8 mouse cellular contexts compared by ENCODE assay signal in the genomic region with DNA sequence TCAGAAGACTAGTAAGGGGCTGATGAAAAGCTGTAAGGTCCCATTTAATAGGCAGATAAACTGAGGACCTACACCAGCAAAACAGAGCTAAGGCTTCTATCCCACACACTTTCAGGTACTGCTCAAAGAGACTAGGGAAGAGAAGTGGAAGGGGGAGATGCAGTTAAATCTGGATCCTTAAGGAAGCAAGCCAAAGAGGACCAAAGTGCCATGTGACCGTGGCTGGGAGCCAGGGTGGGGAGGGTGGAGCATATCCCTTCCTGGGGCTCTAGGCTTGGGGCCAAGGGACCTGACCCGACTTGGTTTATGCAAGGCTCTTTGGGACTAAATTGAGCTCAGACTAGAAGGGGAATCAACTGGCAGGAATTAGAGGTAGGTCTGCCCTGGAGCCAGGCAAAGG. TPM values are rescaled to one million over a fixed set of nuclear protein-coding genes. Genes with fewer than 3 reads are reported as not detected.
DNase-seq lines count a peak whose midpoint lies in the region; ATAC-seq lines count a peak whose summit lies in the region.

No protein-coding gene starts in this region.

- peak overlapping the region; percentile 79 for H3K4me2 ChIP-seq in hindbrain, embryonic 15.5 days
- H3K4me2 ChIP-seq in liver, embryonic 12.5 days: peak overlapping the region; percentile 74

- 47% methylated on average over 2 of the region's 2 CpGs for WGBS in hindbrain, embryonic 15.5 days
- WGBS in liver, embryonic 12.5 days (ENCODE audit: insufficient replicate concordance): 38% methylated on average over 2 of the region's 2 CpGs

- ATAC-seq in hindbrain, embryonic 15.5 days (ENCODE audit: low FRiP score, low read depth): no peak
- ATAC-seq in liver, embryonic 12.5 days: no peak

- H3K9ac ChIP-seq in hindbrain, embryonic 15.5 days: no peak overlapping the region; the same call in 1 of the 2 replicates
- H3K9ac ChIP-seq in liver, embryonic 12.5 days: peak overlapping the region; percentile 68; the same call in 1 of the 2 replicates

- H3K27me3 ChIP-seq in hindbrain, embryonic 15.5 days: no peaks in the 10 kb centered on the region
- no peaks in the 10 kb centered on the region for H3K27me3 ChIP-seq in liver, embryonic 12.5 days (replicated peaks)

- H3K4me1 ChIP-seq in brown adipose tissue, adult 24 weeks (ENCODE audit: control insufficient read depth, insufficient read depth, insufficient read length, low read length): peaks cover 12% of the 10 kb centered on the region
- H3K4me1 ChIP-seq in hindbrain, embryonic 15.5 days (replicated peaks): peaks cover 31% of the 10 kb centered on the region
- H3K4me1 ChIP-seq in liver, embryonic 12.5 days: peaks cover 48% of the 10 kb centered on the region

- H3K27ac ChIP-seq in brown adipose tissue, adult 24 weeks (replicated peaks; ENCODE audit: low read depth, low read length): peak overlapping the region; percentile 81
- H3K27ac ChIP-seq in hindbrain, embryonic 15.5 days (replicated peaks): 0 out of 2 replicates have a peak overlapping the region, but pooled peaks have one; percentile 50
- no peak overlapping the region; the same call in 1 of the 2 replicates for H3K27ac ChIP-seq in liver, embryonic 12.5 days

- H3K4me3 ChIP-seq in brown adipose tissue, adult 24 weeks (ENCODE audit: insufficient read depth, low read depth, low read length): peak overlapping the region; percentile 77; the same call in 1 of the 2 replicates
- H3K4me3 ChIP-seq in hindbrain, embryonic 15.5 days: peak overlapping the region; percentile 63
- H3K4me3 ChIP-seq in liver, embryonic 12.5 days: no peak overlapping the region

- no peaks in the 10 kb centered on the region for H3K36me3 ChIP-seq in hindbrain, embryonic 15.5 days
- H3K36me3 ChIP-seq in liver, embryonic 12.5 days: peaks cover 12% of the 10 kb centered on the region

- DNase-seq in NIH3T3 (ENCODE audit: low read depth): peak; percentile 77
- peak; percentile 75 to 87 for DNase-seq in gastrocnemius, adult 8-10 months (ENCODE audit: low spot score in 2 of 2)
- peak; percentile 48 for DNase-seq in ovary, adult 18-20 months (ENCODE audit: low spot score)
- no peak for DNase-seq in embryo, embryonic 9.5 days (ENCODE audit: extremely low spot score)
- DNase-seq in embryo, embryonic 10 days (ENCODE audit: low spot score): no peak

- H3K9me3 ChIP-seq in hindbrain, embryonic 15.5 days: no peaks in the 10 kb centered on the region
- no peaks in the 10 kb centered on the region for H3K9me3 ChIP-seq in liver, embryonic 12.5 days (replicated peaks)

RNA-seq across cellular contexts. Expression of a gene that starts 0.5 kb away (rescaled TPM):
- 33.2 and 39.0 TPM in 2 replicates for polyA plus RNA-seq in brown adipose tissue, adult 24 weeks (2012; ENCODE audit: insufficient read depth, insufficient read length, missing spikeins)
- total RNA-seq in gastrocnemius, adult 8-10 months (2022): 10 to 100 TPM; 37.4 to 43.2 (median 40.5) TPM
- 112 and 117 TPM in 2 replicates for polyA plus RNA-seq in hindbrain, embryonic 15.5 days (2015; fragmentation: Nextera tagmentation; extraction: Ambion mirVana)
- polyA plus RNA-seq in liver, embryonic 12.5 days (2016; fragmentation: Nextera tagmentation; extraction: Ambion mirVana): 31.5 TPM in 2 replicates

RNA-seq across cellular contexts. Expression of a gene that starts 17.5 kb away (rescaled TPM):
- 18.0 and 18.7 TPM in 2 replicates for polyA plus RNA-seq in brown adipose tissue, adult 24 weeks (2012; ENCODE audit: insufficient read depth, insufficient read length, missing spikeins)
- 1 to 10 TPM; 4.3 to 7.6 (median 5.2) TPM for total RNA-seq in gastrocnemius, adult 8-10 months (2022)
- polyA plus RNA-seq in hindbrain, embryonic 15.5 days (2015; fragmentation: Nextera tagmentation; extraction: Ambion mirVana): 8.5 and 9.3 TPM in 2 replicates
- 8.7 and 9.1 TPM in 2 replicates for polyA plus RNA-seq in liver, embryonic 12.5 days (2016; fragmentation: Nextera tagmentation; extraction: Ambion mirVana)

RNA-seq across cellular contexts. Expression of a gene that starts 33.4 kb away (rescaled TPM):
- polyA plus RNA-seq in brown adipose tissue, adult 24 weeks (2012; ENCODE audit: insufficient read depth, insufficient read length, missing spikeins): 19.7 and 31.6 TPM in 2 replicates
- total RNA-seq in gastrocnemius, adult 8-10 months (2022): 10 to 100 TPM; 11.6 to 17.1 (median 14.0) TPM
- polyA plus RNA-seq in hindbrain, embryonic 15.5 days (2015; fragmentation: Nextera tagmentation; extraction: Ambion mirVana): 70.7 and 77.5 TPM in 2 replicates
- polyA plus RNA-seq in liver, embryonic 12.5 days (2016; fragmentation: Nextera tagmentation; extraction: Ambion mirVana): 29.2 and 33.3 TPM in 2 replicates

RNA-seq across cellular contexts. Expression of a gene that starts 33.6 kb away (rescaled TPM):
- 70.6 and 98.1 TPM in 2 replicates for polyA plus RNA-seq in brown adipose tissue, adult 24 weeks (2012; ENCODE audit: insufficient read depth, insufficient read length, missing spikeins)
- 10 to 100 TPM; 50.8 to 57.8 (median 55.8) TPM for total RNA-seq in gastrocnemius, adult 8-10 months (2022)
- polyA plus RNA-seq in hindbrain, embryonic 15.5 days (2015; fragmentation: Nextera tagmentation; extraction: Ambion mirVana): 413 and 423 TPM in 2 replicates
- polyA plus RNA-seq in liver, embryonic 12.5 days (2016; fragmentation: Nextera tagmentation; extraction: Ambion mirVana): 275 and 294 TPM in 2 replicates

RNA-seq across cellular contexts. Expression of a gene that starts 37.4 kb away (rescaled TPM):
- polyA plus RNA-seq in brown adipose tissue, adult 24 weeks (2012; ENCODE audit: insufficient read depth, insufficient read length, missing spikeins): 12.6 and 15.1 TPM in 2 replicates
- 10 to 100 TPM in 1 of 4 experiments, 1 to 10 TPM in 3; 8.0 to 11.1 (median 9.5) TPM for total RNA-seq in gastrocnemius, adult 8-10 months (2022)
- polyA plus RNA-seq in hindbrain, embryonic 15.5 days (2015; fragmentation: Nextera tagmentation; extraction: Ambion mirVana): 16.3 and 17.1 TPM in 2 replicates
- polyA plus RNA-seq in liver, embryonic 12.5 days (2016; fragmentation: Nextera tagmentation; extraction: Ambion mirVana): 15.8 and 16.0 TPM in 2 replicates

Comparison
In these comparisons a context has a peak if more than half of its experiments do, and no peak if none do; other contexts are left out.
1. DNase-seq: peak in NIH3T3 (single experiment), gastrocnemius, adult 8-10 months (2 of 2) and ovary, adult 18-20 months (single experiment); none in embryo, embryonic 9.5 days (single experiment) and embryo, embryonic 10 days (single experiment).